Mouse (Mus musculus): Measurements from ENCODE around the gene Rraga. TPM values are rescaled to one million over a fixed set of nuclear protein-coding genes. Genes with fewer than 3 reads are reported as not detected.
A peak's percentile ranks its signal among the peaks of the same experiment; 100 is the strongest.

The Rraga gene
- polyA plus RNA-seq, 1 experiment, result 150 TPM

GRCm38 (mm10) chr4:86541573-86541972, 33.9 kb upstream of the Rraga start:
- TF ChIP-seq CTCF (IDR thresholded peaks at IDR 0.05; ENCODE audit: borderline replicate concordance, insufficient read depth, low read depth, low read length) (no peak), POLR2A (IDR thresholded peaks at IDR 0.05; ENCODE audit: borderline replicate concordance, insufficient read depth, low read length) (no peak)
- no peaks in the 10 kb centered on the region for H3K27me3 ChIP-seq (ENCODE audit: control insufficient read depth, insufficient read depth, low read length)
- 35% methylated on average over 1 of the region's 1 CpGs for WGBS

GRCm38 (mm10) chr4:86543999-86544398, 31.5 kb upstream of the Rraga start:
- no peak overlapping the region for H3K4me3 ChIP-seq (replicated peaks; ENCODE audit: insufficient read depth, low read depth, low read length)
- no peak for TF ChIP-seq CTCF (IDR thresholded peaks at IDR 0.05; ENCODE audit: borderline replicate concordance, insufficient read depth, low read depth, low read length)
- TF ChIP-seq POLR2A (IDR thresholded peaks at IDR 0.05; ENCODE audit: borderline replicate concordance, insufficient read depth, low read length), result no peak
- no peak for DNase-seq
- 59% methylated on average over 3 of the region's 3 CpGs for WGBS
- H3K4me1 ChIP-seq (ENCODE audit: control insufficient read depth, insufficient read depth, low read length), result no peaks in the 10 kb centered on the region
- H3K27me3 ChIP-seq (ENCODE audit: control insufficient read depth, insufficient read depth, low read length), result no peaks in the 10 kb centered on the region
- no peak overlapping the region for H3K27ac ChIP-seq (ENCODE audit: insufficient read depth, low read length)

More at GRCm38 (mm10) chr4:86541573-86541972, 33.9 kb upstream of the Rraga start:
- H3K4me3 ChIP-seq (replicated peaks; ENCODE audit: insufficient read depth, low read depth, low read length), result no peak overlapping the region
- H3K27ac ChIP-seq (ENCODE audit: insufficient read depth, low read length), result no peak overlapping the region
- DNase-seq, result no peak
- H3K4me1 ChIP-seq (ENCODE audit: control insufficient read depth, insufficient read depth, low read length), result no peaks in the 10 kb centered on the region

- H3K27me3 ChIP-seq (ENCODE audit: control insufficient read depth, insufficient read depth, low read length), result no peaks in the 10 kb centered on the region
- DNase-seq, result no peak
- no peaks in the 10 kb centered on the region for H3K4me1 ChIP-seq (ENCODE audit: control insufficient read depth, insufficient read depth, low read length)
- 38% methylated on average over 5 of the region's 5 CpGs for WGBS
- no peak overlapping the region for H3K4me3 ChIP-seq (replicated peaks; ENCODE audit: insufficient read depth, low read depth, low read length)
- H3K27ac ChIP-seq (ENCODE audit: insufficient read depth, low read length), result no peak overlapping the region
- TF ChIP-seq POLR2A (IDR thresholded peaks at IDR 0.05; ENCODE audit: borderline replicate concordance, insufficient read depth, low read length), result no peak
- peak; percentile 27; the same call in 1 of the 2 replicates for TF ChIP-seq CTCF (IDR thresholded peaks at IDR 0.05; ENCODE audit: borderline replicate concordance, insufficient read depth, low read depth, low read length)
These were observed 29.9 kb upstream of the Rraga start for GRCm38 (mm10) chr4:86545615-86546014.

- H3K4me3 ChIP-seq (replicated peaks; ENCODE audit: insufficient read depth, low read depth, low read length), result no peak overlapping the region
- no peak for TF ChIP-seq POLR2A (IDR thresholded peaks at IDR 0.05; ENCODE audit: borderline replicate concordance, insufficient read depth, low read length)
- H3K4me1 ChIP-seq (ENCODE audit: control insufficient read depth, insufficient read depth, low read length), result no peaks in the 10 kb centered on the region
- no peak overlapping the region for H3K27ac ChIP-seq (ENCODE audit: insufficient read depth, low read length)
- no peak for DNase-seq
- H3K27me3 ChIP-seq (ENCODE audit: control insufficient read depth, insufficient read depth, low read length), result no peaks in the 10 kb centered on the region
- WGBS, result 90% methylated on average over 9 of the region's 9 CpGs
These were observed 27.1 kb upstream of the Rraga start for GRCm38 (mm10) chr4:86548332-86548731.

- DNase-seq, result peak in 1 of 2 experiments; percentile 25
- Histone ChIP-seq H3K27me3 (ENCODE audit: control insufficient read depth, insufficient read depth, low read length) (no peaks in the 10 kb centered on the region), H3K4me1 (ENCODE audit: control insufficient read depth, insufficient read depth, low read length) (no peaks in the 10 kb centered on the region), H3K4me3 (replicated peaks; ENCODE audit: insufficient read depth, low read depth, low read length) (no peak overlapping the region), H3K27ac (ENCODE audit: insufficient read depth, low read length) (no peak overlapping the region)
- peak; percentile 51; the same call in 1 of the 2 replicates for TF ChIP-seq CTCF (IDR thresholded peaks at IDR 0.05; ENCODE audit: borderline replicate concordance, insufficient read depth, low read depth, low read length)
- TF ChIP-seq POLR2A (IDR thresholded peaks at IDR 0.05; ENCODE audit: borderline replicate concordance, insufficient read depth, low read length), result no peak
- 22% methylated on average over 6 of the region's 6 CpGs for WGBS
These were observed 20.3 kb upstream of the Rraga start for GRCm38 (mm10) chr4:86555035-86555707.

- 52% methylated on average over 7 of the region's 7 CpGs for WGBS
- Histone ChIP-seq H3K4me1 (ENCODE audit: control insufficient read depth, insufficient read depth, low read length) (no peaks in the 10 kb centered on the region), H3K27me3 (ENCODE audit: control insufficient read depth, insufficient read depth, low read length) (no peaks in the 10 kb centered on the region), H3K27ac (ENCODE audit: insufficient read depth, low read length) (no peak overlapping the region), H3K4me3 (replicated peaks; ENCODE audit: insufficient read depth, low read depth, low read length) (no peak overlapping the region)
- no peak for TF ChIP-seq CTCF (IDR thresholded peaks at IDR 0.05; ENCODE audit: borderline replicate concordance, insufficient read depth, low read depth, low read length)
- no peak for TF ChIP-seq POLR2A (IDR thresholded peaks at IDR 0.05; ENCODE audit: borderline replicate concordance, insufficient read depth, low read length)
- DNase-seq, result no peak
These were observed 18.1 kb upstream of the Rraga start for GRCm38 (mm10) chr4:86557371-86557770.

GRCm38 (mm10) chr4:86558228-86558627, 17.2 kb upstream of the Rraga start, which contains the start of gene Saxo1:
TSS of gene Saxo1 (minus strand) at chr4:86558328.
- Histone ChIP-seq H3K4me3 (replicated peaks; ENCODE audit: insufficient read depth, low read depth, low read length) (no peak within 1 kb of the TSS), H3K27me3 (ENCODE audit: control insufficient read depth, insufficient read depth, low read length) (no peaks in the 10 kb centered on the region), H3K27ac (ENCODE audit: insufficient read depth, low read length) (no peak within 1 kb of the TSS), H3K4me1 (ENCODE audit: control insufficient read depth, insufficient read depth, low read length) (no peaks in the 10 kb centered on the region)
- 90% methylated on average over 7 of the region's 7 CpGs for WGBS
- no peak for TF ChIP-seq POLR2A (IDR thresholded peaks at IDR 0.05; ENCODE audit: borderline replicate concordance, insufficient read depth, low read length)
- no peak for TF ChIP-seq CTCF (IDR thresholded peaks at IDR 0.05; ENCODE audit: borderline replicate concordance, insufficient read depth, low read depth, low read length)
- no peak for DNase-seq

GRCm38 (mm10) chr4:86559006-86559405, 16.5 kb upstream of the Rraga start:
- Histone ChIP-seq H3K27ac (ENCODE audit: insufficient read depth, low read length) (no peak overlapping the region), H3K4me3 (replicated peaks; ENCODE audit: insufficient read depth, low read depth, low read length) (no peak overlapping the region), H3K4me1 (ENCODE audit: control insufficient read depth, insufficient read depth, low read length) (no peaks in the 10 kb centered on the region), H3K27me3 (ENCODE audit: control insufficient read depth, insufficient read depth, low read length) (no peaks in the 10 kb centered on the region)
- no peak for DNase-seq
- no peak for TF ChIP-seq POLR2A (IDR thresholded peaks at IDR 0.05; ENCODE audit: borderline replicate concordance, insufficient read depth, low read length)
- TF ChIP-seq CTCF (IDR thresholded peaks at IDR 0.05; ENCODE audit: borderline replicate concordance, insufficient read depth, low read depth, low read length), result no peak
- 82% methylated on average over 4 of the region's 4 CpGs for WGBS
